Mouse (Mus musculus): ENCODE data around the gene 5031439G07Rik. TPM values are rescaled to one million over a fixed set of nuclear protein-coding genes. Genes with fewer than 3 reads are reported as not detected.

5031439G07Rik gene
- total RNA-seq, 2 experiments from 2014 or later: 30.6 to 34.7 TPM

- DNase-seq: peak in 1 of 2 experiments; percentile 18
Observed at GRCm38 (mm10) chr15:84995041-84995440, 6.7 kb upstream of the 5031439G07Rik start.

- DNase-seq: peak in 1 of 2 experiments; percentile 60
Observed at GRCm38 (mm10) chr15:84994498-84994897, 6.1 kb upstream of the 5031439G07Rik start.

GRCm38 (mm10) chr15:84989771-84990170 lies 1.4 kb upstream of the 5031439G07Rik start:
- no peak for DNase-seq

- no peak for DNase-seq
Observed at GRCm38 (mm10) chr15:84989098-84989497, 747 bp upstream of the 5031439G07Rik start.

- DNase-seq: peak; percentile 33 to 64
Observed at GRCm38 (mm10) chr15:84987020-84987815, 1.1 kb downstream of the 5031439G07Rik start.

- no peak for DNase-seq
Observed at GRCm38 (mm10) chr15:84986171-84987019, 2.0 kb downstream of the 5031439G07Rik start.

- peak in 1 of 2 experiments; percentile 28 for DNase-seq
Observed at GRCm38 (mm10) chr15:84985516-84986160, 2.7 kb downstream of the 5031439G07Rik start.

GRCm38 (mm10) chr15:84983721-84984120 lies 4.6 kb downstream of the 5031439G07Rik start:
- no peak for DNase-seq

- no peak for DNase-seq
Observed at GRCm38 (mm10) chr15:84982888-84983287, 5.5 kb downstream of the 5031439G07Rik start.

- DNase-seq: peak; percentile 53 to 70
Observed at GRCm38 (mm10) chr15:84981609-84982313, 6.6 kb downstream of the 5031439G07Rik start.

GRCm38 (mm10) chr15:84975729-84976128 lies 12.6 kb downstream of the 5031439G07Rik start:
- peak in 1 of 2 experiments; percentile 59 for DNase-seq

GRCm38 (mm10) chr15:84973544-84973871 lies 14.8 kb downstream of the 5031439G07Rik start:
- no peak for DNase-seq

GRCm38 (mm10) chr15:84972860-84973543 lies 15.3 kb downstream of the 5031439G07Rik start:
- no peak for DNase-seq

- no peak for DNase-seq
Observed at GRCm38 (mm10) chr15:84968534-84968933, 19.8 kb downstream of the 5031439G07Rik start.

- DNase-seq: peak in 1 of 2 experiments; percentile 72
Observed at GRCm38 (mm10) chr15:84965575-84966360, 22.6 kb downstream of the 5031439G07Rik start.

- no peak for DNase-seq
Observed at GRCm38 (mm10) chr15:84964771-84965170, 23.6 kb downstream of the 5031439G07Rik start.

GRCm38 (mm10) chr15:84962518-84962917 lies 25.8 kb downstream of the 5031439G07Rik start:
- DNase-seq: no peak

GRCm38 (mm10) chr15:84960692-84961091 lies 27.7 kb downstream of the 5031439G07Rik start:
- no peak for DNase-seq

GRCm38 (mm10) chr15:84959891-84960290 lies 28.5 kb downstream of the 5031439G07Rik start:
- no peak for DNase-seq

GRCm38 (mm10) chr15:84958331-84958730 lies 30.0 kb downstream of the 5031439G07Rik start:
- no peak for DNase-seq
